Mouse (Mus musculus) CH12.LX (cell line): ENCODE data around the gene Lifr. TPM values are rescaled to one million over a fixed set of nuclear protein-coding genes. Genes with fewer than 3 reads are reported as not detected.

ENCODE experiments used
- DNase-seq: peaks from one replicate; pipeline ENCODE4 v3.0.0-alpha.2; 2013; ENCODE audit errors: extremely low read depth
- H3K27ac ChIP-seq: 2 replicates; pipeline ENCODE4 v1.5.1; 2012; ENCODE audit warnings: low read depth, mild to moderate bottlenecking, control low read depth, moderate library complexity; ENCODE audit not compliant: insufficient read depth
- H3K27me3 ChIP-seq: replicated peaks from 2 replicates; pipeline ENCODE3; 2012; ENCODE audit warnings: inconsistent platforms
- H3K36me3 ChIP-seq, 2 experiments: replicated peaks in 1 of 2; 2 replicates each; pipeline versions ENCODE3 to v1.6.1; 2012; ENCODE audit warnings: inconsistent platforms in 1 of 2, low read length in 1 of 2, mild to moderate bottlenecking in 1 of 2, mixed read lengths in 1 of 2, moderate library complexity in 1 of 2; ENCODE audit not compliant: control insufficient read depth in 1 of 2, insufficient read depth in 1 of 2
- H3K4me1 ChIP-seq, 2 experiments: 2 replicates each; pipeline ENCODE4 v1.6.1; 2012; ENCODE audit warnings: inconsistent platforms in 1 of 2, moderate library complexity in 1 of 2; ENCODE audit not compliant: insufficient read depth in 2 of 2, control insufficient read depth in 1 of 2
- H3K4me2 ChIP-seq: 2 replicates; pipeline ENCODE4 v1.6.1; 2012; ENCODE audit warnings: low read depth, mild to moderate bottlenecking, control low read depth; ENCODE audit not compliant: poor library complexity, insufficient read depth, severe bottlenecking
- H3K4me3 ChIP-seq, 3 experiments: fragments of 150-350 bp in 1 of 3; sonication (generic) in 1 of 3; replicated peaks in 1 of 3; 2 replicates each; pipeline versions ENCODE3 to v1.5.1; 2011 to 2012; ENCODE audit warnings: low read depth in 2 of 3, low read length in 2 of 3, mild to moderate bottlenecking in 2 of 3, moderate library complexity in 2 of 3, control low read depth in 1 of 3, improper control_type of control experiment in 1 of 3, inconsistent platforms in 1 of 3, mixed read lengths in 1 of 3; ENCODE audit not compliant: poor library complexity in 1 of 3
- H3K79me2 ChIP-seq: replicated peaks from 2 replicates; pipeline ENCODE4 v1.6.1; 2012; ENCODE audit warnings: mild to moderate bottlenecking, moderate library complexity; ENCODE audit not compliant: control insufficient read depth, poor library complexity, insufficient read depth, severe bottlenecking; ENCODE audit errors: extremely low read depth
- H3K9ac ChIP-seq: 2 replicates; pipeline ENCODE4 v1.6.1; 2012; ENCODE audit warnings: low read depth, mild to moderate bottlenecking, control low read depth, moderate library complexity; ENCODE audit not compliant: insufficient read depth
- H3K9me3 ChIP-seq: replicated peaks from 2 replicates; pipeline ENCODE3; 2012; ENCODE audit warnings: low read length, inconsistent platforms, mixed read lengths
- CHD2 ChIP-seq: IDR thresholded peaks from 2 replicates; pipeline ENCODE4 v1.6.1; 2011; ENCODE audit warnings: low read length, improper control_type of control experiment
- E2F4 ChIP-seq: IDR thresholded peaks from 2 replicates; pipeline ENCODE4 v1.6.1; 2011; ENCODE audit warnings: low read depth, low read length, improper control_type of control experiment; ENCODE audit not compliant: insufficient replicate concordance
- ETS1 ChIP-seq: conservative IDR thresholded peaks from 2 replicates; pipeline ENCODE4 v1.6.1; 2012; ENCODE audit warnings: low read depth, mild to moderate bottlenecking, inconsistent platforms, low read length, improper control_type of control experiment, moderate library complexity
- JUN ChIP-seq: IDR thresholded peaks from 2 replicates; pipeline ENCODE4 v1.6.1; 2011; ENCODE audit warnings: low read depth, mild to moderate bottlenecking, low read length, improper control_type of control experiment, moderate library complexity; ENCODE audit not compliant: insufficient read depth
- JUND ChIP-seq: conservative IDR thresholded peaks from 2 replicates; pipeline ENCODE4 v1.6.1; 2011; ENCODE audit warnings: low read depth, low read length, improper control_type of control experiment
- KAT2A ChIP-seq: IDR thresholded peaks from 2 replicates; pipeline ENCODE4 v1.6.1; 2012; ENCODE audit warnings: low read length, improper control_type of control experiment, inconsistent platforms; ENCODE audit not compliant: insufficient replicate concordance
- MAX ChIP-seq: IDR thresholded peaks from 2 replicates; pipeline ENCODE4 v1.6.1; 2011; ENCODE audit warnings: low read length, improper control_type of control experiment
- MAZ ChIP-seq: IDR thresholded peaks from 2 replicates; pipeline ENCODE4 v1.6.1; 2012; ENCODE audit warnings: low read depth, mild to moderate bottlenecking, inconsistent platforms, low read length, improper control_type of control experiment, moderate library complexity
- MEF2A ChIP-seq: IDR thresholded peaks from 2 replicates; pipeline ENCODE4 v1.6.1; 2014; ENCODE audit warnings: low read depth, mild to moderate bottlenecking, inconsistent platforms, low read length, improper control_type of control experiment, borderline replicate concordance
- MXI1 ChIP-seq: IDR thresholded peaks from 2 replicates; pipeline ENCODE4 v1.6.1; 2011; ENCODE audit warnings: mild to moderate bottlenecking, low read depth, low read length, improper control_type of control experiment
- MYC ChIP-seq: IDR thresholded peaks from 2 replicates; pipeline ENCODE4 v1.6.1; 2011; ENCODE audit warnings: low read depth, mild to moderate bottlenecking, improper control_type of control experiment, low read length
- NRF1 ChIP-seq: IDR thresholded peaks from 2 replicates; pipeline ENCODE4 v1.6.1; 2014; ENCODE audit warnings: low read depth, mild to moderate bottlenecking, inconsistent platforms, low read length, improper control_type of control experiment, moderate library complexity
- PAX5 ChIP-seq: IDR thresholded peaks from 2 replicates; pipeline ENCODE4 v1.6.1; 2012; ENCODE audit warnings: low read length, inconsistent platforms, mixed read lengths
- POLR2A ChIP-seq: IDR thresholded peaks from 2 replicates; pipeline ENCODE4 v1.6.1; 2011; ENCODE audit warnings: low read depth, mild to moderate bottlenecking, improper control_type of control experiment, low read length
- SMC3 ChIP-seq: IDR thresholded peaks from 2 replicates; pipeline ENCODE4 v1.6.1; 2011; ENCODE audit warnings: low read depth, low read length, improper control_type of control experiment
- TCF12 ChIP-seq: IDR thresholded peaks from 2 replicates; pipeline ENCODE4 v1.6.1; 2014; ENCODE audit warnings: low read depth, mild to moderate bottlenecking, inconsistent platforms, low read length, improper control_type of control experiment
- USF1 ChIP-seq: IDR thresholded peaks from 2 replicates; pipeline ENCODE4 v1.6.1; 2014; ENCODE audit warnings: low read depth, mild to moderate bottlenecking, inconsistent platforms, low read length, improper control_type of control experiment
- USF2 ChIP-seq: conservative IDR thresholded peaks from 2 replicates; pipeline ENCODE4 v1.6.1; 2011; ENCODE audit warnings: low read depth, low read length, improper control_type of control experiment
- ZC3H11A ChIP-seq: IDR thresholded peaks from 2 replicates; pipeline ENCODE4 v1.6.1; 2012; ENCODE audit warnings: low read depth, mild to moderate bottlenecking, inconsistent platforms, low read length, improper control_type of control experiment
- ZNF384 ChIP-seq: IDR thresholded peaks from 2 replicates; pipeline ENCODE4 v1.6.1; 2012; ENCODE audit warnings: low read depth, low read length, improper control_type of control experiment, inconsistent platforms
- dilution Hi-C: fragments of 300-500 bp; cut with MboI; formaldehyde crosslinking; loops from 2 replicates; pipeline ENCODE4 v1.14.3; 2020; ENCODE audit warnings: low sequenced_read_pairs; ENCODE audit not compliant: extremely low pct_unique_long_range_greater_than_20kb, extremely low pct_ligation_motif_present
- in situ Hi-C: fragments of 300-500 bp; cut with MboI; formaldehyde crosslinking; loops from 3 replicates; pipeline ENCODE4 v1.14.3; 2019; ENCODE audit warnings: low sequenced_read_pairs, low pct_ligation_motif_present, low pct_unique_long_range_greater_than_20kb, mixed read lengths
- polyA plus RNA-seq: library from polyadenylated mRNA; unstranded; fragments of >175 nt; gene quantifications from 2 replicates; pipeline ENCODE4 v1.2.1, GENCODE M21; 2012; ENCODE audit warnings: low read depth; ENCODE audit not compliant: insufficient read length
- total RNA-seq, 2 experiments: library from RNA; depleted of rRNA; stranded (reverse); fragments of 300-350 nt in 1 of 2; fragments of >200 nt in 1 of 2; gene quantifications; 2 replicates each; pipeline ENCODE4 v1.2.3; 2012 to 2014

The Lifr gene
- total and polyA plus RNA-seq, 3 experiments, result 0.03 TPM; not detected in 2

DNA sequence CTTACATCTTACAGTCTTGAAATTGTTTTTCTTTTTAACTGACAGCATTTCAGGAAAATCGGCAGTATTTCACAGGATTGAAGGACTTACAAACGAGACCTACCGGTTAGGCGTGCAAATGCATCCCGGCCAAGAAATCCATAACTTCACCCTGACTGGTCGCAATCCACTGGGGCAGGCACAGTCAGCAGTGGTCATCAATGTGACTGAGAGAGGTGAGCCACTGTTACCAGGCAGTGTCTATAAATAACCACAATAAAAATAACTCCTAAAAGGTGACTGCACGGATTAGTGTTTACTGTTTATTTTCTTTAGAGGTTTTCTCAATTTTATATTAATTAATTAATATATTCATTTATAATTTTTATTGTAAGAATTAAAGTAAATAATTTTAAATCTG is 82.9 kb downstream of the Lifr start (continued):
- no peak for TF ChIP-seq NRF1
- TF ChIP-seq MAX, result no peak

DNA sequence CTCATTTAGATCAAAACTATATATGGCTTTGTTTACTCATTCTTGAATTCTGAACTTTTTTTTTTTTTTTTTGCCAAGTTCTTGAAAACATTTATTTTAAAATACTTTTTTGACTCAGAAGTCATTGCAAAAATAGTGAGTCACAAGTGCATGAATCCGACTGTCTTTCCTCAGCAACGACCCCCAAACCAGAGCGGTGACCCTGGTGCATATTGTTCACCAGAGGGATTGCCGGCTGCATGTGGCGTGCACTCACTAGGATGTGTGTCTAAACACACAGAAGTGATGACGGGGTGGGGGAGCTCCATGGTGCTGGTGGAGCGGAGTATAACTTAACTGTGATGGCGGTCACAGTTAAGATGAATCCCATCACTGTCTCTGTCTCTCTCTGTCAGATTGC is 83.4 kb downstream of the Lifr start:
- Histone ChIP-seq H3K79me2 (no peaks in the 10 kb centered on the region), H3K27ac (no peak overlapping the region), H3K36me3 (no peaks in the 10 kb centered on the region), H3K4me2 (no peak overlapping the region), H3K4me3 (no peak overlapping the region), H3K27me3 (peaks cover 67% of the 10 kb centered on the region), H3K9me3 (no peaks in the 10 kb centered on the region), H3K9ac (no peak overlapping the region)
- in situ Hi-C loops (no loop called here), dilution Hi-C loops (no loop called here)
- no peak for DNase-seq
- no peak for TF ChIP-seq JUND
- no peak for TF ChIP-seq USF1
- TF ChIP-seq CHD2, result no peak
- no peak for TF ChIP-seq KAT2A
- TF ChIP-seq JUN, result no peak
- TF ChIP-seq MXI1, result no peak
- no peak for TF ChIP-seq PAX5
- no peak for TF ChIP-seq USF2
- no peak for TF ChIP-seq ZC3H11A
- no peak for TF ChIP-seq E2F4
- TF ChIP-seq MAX, result no peak
- TF ChIP-seq ZNF384, result no peak
- no peak for TF ChIP-seq MYC
- no peak for TF ChIP-seq MAZ
- TF ChIP-seq, all 38 proteins: peak for 0
- H3K4me1 ChIP-seq, result no peaks in the 10 kb centered on the region

DNA sequence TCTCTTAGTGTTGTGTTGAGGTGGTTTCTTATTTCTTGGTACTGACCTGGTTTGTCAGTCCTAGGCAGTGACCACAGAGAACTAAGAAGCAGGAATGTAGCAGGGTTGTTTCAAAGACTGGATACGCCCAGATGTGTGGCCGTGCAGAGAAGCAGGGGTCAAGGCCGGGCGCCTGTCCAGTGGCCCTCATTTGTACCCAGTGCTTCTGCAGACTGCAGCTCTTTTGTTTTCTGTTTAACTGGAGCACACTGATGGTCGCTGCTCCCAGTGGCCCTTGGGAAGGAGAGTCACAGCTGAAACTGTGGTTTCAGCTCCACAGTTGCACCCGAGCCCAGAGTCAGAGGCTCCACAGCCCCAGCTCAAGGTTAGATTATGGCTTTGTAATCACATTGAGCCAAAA is 90.2 kb downstream of the Lifr start:
- no peak for DNase-seq
- TF ChIP-seq ZNF384 (no peak), TCF12 (no peak), CHD2 (no peak), E2F4 (no peak), MYC (no peak), MEF2A (no peak), ETS1 (no peak), SMC3 (no peak), POLR2A (no peak)
- dilution Hi-C loops, result no loop called here

More for the DNA sequence above, 90.2 kb downstream of the Lifr start:
- no peaks in the 10 kb centered on the region for H3K4me1 ChIP-seq
- no peak overlapping the region for H3K27ac ChIP-seq
- no peak overlapping the region for H3K4me3 ChIP-seq
- in situ Hi-C loops, result no loop called here
- H3K4me2 ChIP-seq, result no peak overlapping the region
- no peaks in the 10 kb centered on the region for H3K36me3 ChIP-seq
- no peaks in the 10 kb centered on the region for H3K79me2 ChIP-seq
- H3K9me3 ChIP-seq, result no peaks in the 10 kb centered on the region
- H3K9ac ChIP-seq, result no peak overlapping the region
- H3K27me3 ChIP-seq, result peaks cover 71% of the 10 kb centered on the region
